Mouse (Mus musculus): ENCODE data around the gene Mocs3.

DNA sequence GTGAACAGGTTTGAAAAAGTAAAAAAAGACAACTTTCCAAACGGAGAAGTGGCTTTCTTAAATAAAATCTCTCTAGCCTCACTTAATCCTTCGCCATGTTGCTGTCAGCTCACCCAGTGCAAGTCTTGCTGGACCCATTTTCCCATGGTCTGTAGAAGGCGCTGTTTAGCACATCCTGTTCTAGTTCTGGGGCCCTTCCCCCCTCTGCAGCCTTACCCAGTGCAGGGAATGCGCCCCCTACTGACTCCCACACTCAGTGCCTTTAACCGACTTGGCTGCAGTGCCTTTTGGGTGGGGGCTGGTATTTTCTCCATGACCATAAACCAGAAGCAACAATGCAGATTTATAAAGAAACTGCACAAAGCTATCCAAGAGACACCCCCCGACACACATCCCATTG is 25.2 kb upstream of the Mocs3 start:
- TF ChIP-seq POLR2A (IDR thresholded peaks at IDR 0.05; ENCODE audit: insufficient read depth, low read depth, low read length): no peak
- peak; percentile 93 for TF ChIP-seq CTCF (IDR thresholded peaks at IDR 0.05; ENCODE audit: insufficient read depth, low read depth, low read length)
